Mouse (Mus musculus): Measurements from ENCODE around the gene Rbp7. TPM values are rescaled to one million over a fixed set of nuclear protein-coding genes. Genes with fewer than 3 reads are reported as not detected.
"Not testable (repeated sequence)": the region's sequence is repeated elsewhere in the genome, so short reads cannot be mapped to it uniquely, and the experiment has no call there.

Gene Rbp7
- polyA plus RNA-seq, 1 experiment from 2014 or later, result 12.6 TPM

DNA sequence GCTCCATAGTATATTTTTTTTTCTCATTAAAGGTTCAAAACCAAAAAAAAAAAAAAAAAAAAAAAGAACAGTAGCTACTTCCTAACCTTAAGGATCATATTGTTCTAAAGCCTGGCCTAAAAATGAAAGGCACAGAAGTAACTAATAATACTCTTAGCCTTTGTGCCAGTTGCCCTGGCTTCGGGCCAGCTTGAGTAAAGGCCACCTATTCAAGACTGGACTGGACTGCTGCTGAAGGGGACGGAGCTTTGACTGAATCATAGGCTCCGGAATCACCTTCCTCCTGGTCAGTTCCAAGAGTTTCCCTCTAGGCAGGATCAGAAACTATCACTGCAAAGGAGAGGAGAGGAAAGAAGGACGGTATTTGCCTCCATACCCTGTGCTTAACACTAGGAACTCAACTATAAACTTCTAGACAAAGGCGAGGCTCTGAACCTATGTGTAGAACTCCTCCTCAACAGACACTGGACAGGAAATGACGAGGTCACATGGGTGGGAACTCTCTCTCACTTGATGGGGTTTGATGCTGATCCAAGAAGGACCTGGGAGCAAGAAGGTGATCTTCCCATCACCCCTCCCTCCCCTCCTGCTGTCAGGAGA is 3.2 kb upstream of the Rbp7 start:
- no peak for DNase-seq (ENCODE audit: low spot score)

- DNase-seq (ENCODE audit: low spot score), result not testable (repeated sequence)
These were observed 2.4 kb upstream of the Rbp7 start for GRCm38 (mm10) chr4:149457163-149457562.

- DNase-seq (ENCODE audit: low spot score), result no peak
These were observed 515 bp downstream of the Rbp7 start for GRCm38 (mm10) chr4:149454263-149454662.

DNA sequence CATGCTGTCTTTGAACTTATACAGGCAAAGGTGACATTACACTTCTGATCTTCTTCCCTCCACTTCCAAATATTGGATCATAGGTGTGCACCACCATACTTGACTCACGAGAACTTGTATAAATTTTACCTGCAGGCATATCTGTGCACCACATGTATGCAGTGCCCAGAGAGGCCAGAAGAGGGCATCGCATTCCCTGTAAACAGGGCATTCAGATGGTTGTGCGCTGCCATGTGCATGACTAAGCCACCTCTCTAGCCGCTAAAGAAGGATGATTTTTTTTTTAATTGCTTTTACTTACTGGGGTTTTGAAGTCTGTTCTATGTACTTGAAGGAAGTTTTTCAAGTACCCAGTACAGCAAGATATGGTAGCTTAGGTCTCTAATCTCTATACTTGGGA is 1.1 kb downstream of the Rbp7 start:
- DNase-seq (ENCODE audit: low spot score), result peak; percentile 75

- DNase-seq (ENCODE audit: low spot score), result no peak
These were observed 4.1 kb downstream of the Rbp7 start for GRCm38 (mm10) chr4:149450636-149451035.

GRCm38 (mm10) chr4:149446309-149446708 is 8.5 kb downstream of the Rbp7 start:
- no peak for DNase-seq (ENCODE audit: low spot score)

DNA sequence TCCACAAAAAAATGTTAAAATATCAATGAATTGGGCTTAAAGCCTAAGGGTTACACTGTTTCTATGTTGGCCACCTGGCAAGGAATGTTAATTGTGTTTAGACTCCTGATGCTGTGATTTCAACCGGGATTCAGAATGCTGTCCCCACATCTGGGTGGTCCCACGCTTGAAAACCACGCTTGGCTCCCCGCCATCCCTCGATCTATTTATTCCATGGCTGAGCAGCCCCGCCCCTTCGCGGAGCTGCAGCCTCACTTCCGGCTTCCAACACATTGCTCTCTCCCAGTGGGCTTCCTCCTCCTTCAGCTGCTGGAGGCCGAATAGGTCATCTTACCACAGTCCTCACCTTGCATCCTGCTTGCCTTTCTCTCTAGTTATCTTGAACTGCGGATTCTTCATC is 8.9 kb downstream of the Rbp7 start:
- peak; percentile 41 for DNase-seq (ENCODE audit: low spot score)

GRCm38 (mm10) chr4:149444964-149445701 is 9.6 kb downstream of the Rbp7 start:
- peak; percentile 94 for DNase-seq (ENCODE audit: low spot score)

DNA sequence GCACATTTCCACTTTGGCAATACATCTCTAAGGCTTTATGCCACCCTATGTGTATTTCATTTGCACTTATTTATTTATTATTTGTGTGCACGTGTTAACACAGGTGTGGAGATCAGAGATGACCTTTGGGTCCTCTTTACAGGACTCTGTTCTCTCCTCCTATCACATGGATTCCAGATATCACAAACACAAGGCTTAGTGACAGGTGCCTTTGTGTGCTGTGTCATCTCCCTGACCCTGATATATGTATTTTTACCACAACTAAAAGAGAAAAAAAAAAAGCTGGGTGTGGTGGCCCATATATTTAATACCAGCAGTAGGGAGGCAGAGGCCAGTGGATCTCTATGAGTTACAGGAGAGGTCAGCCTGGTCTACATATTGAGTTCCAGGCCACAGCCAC is 10.3 kb downstream of the Rbp7 start:
- DNase-seq (ENCODE audit: low spot score), result no peak

- no peak for DNase-seq (ENCODE audit: low spot score)
These were observed 12.3 kb downstream of the Rbp7 start for GRCm38 (mm10) chr4:149442436-149442835.

- no peak for DNase-seq (ENCODE audit: low spot score)
These were observed 14.2 kb downstream of the Rbp7 start for GRCm38 (mm10) chr4:149440576-149440975.

DNA sequence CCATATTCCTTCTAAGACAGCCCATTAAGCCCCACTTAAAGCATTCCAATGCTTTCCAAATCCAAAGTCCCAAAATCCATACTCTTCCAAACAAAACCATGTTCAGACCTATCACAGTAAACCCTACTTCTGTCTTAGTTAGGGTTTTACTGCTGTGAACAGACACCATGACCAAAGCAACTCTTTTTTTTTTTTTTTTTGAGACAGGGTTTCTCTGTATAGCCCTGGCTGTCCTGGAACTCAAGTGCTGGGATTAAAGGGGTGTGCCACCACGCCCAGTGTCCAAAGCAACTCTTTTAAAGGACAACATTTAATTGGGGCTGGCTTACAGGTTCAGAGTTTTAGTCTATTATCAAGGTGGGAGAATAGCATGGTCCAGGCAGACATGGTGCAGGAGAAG is 22.9 kb downstream of the Rbp7 start:
- DNase-seq (ENCODE audit: low spot score), result not testable (repeated sequence)

DNA sequence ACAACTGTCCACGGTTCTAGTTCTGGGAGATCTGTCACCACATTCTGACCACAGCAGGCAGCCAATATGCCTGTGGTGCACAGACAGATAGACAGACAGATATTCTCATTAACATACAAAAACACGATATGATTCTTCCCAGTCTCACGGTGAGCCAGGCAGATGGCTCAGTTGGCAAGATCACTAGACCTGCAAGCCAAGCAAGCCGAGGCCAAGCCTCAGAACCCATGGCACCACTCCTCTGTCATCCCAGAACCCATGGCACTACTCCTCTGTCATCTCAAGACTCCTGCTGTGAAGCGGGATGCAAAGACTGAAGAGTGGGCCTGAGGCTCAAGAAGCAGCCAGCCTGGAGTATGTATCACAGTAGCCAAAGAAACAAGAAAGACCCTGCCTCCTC is 25.2 kb downstream of the Rbp7 start:
- DNase-seq (ENCODE audit: low spot score), result no peak

DNA sequence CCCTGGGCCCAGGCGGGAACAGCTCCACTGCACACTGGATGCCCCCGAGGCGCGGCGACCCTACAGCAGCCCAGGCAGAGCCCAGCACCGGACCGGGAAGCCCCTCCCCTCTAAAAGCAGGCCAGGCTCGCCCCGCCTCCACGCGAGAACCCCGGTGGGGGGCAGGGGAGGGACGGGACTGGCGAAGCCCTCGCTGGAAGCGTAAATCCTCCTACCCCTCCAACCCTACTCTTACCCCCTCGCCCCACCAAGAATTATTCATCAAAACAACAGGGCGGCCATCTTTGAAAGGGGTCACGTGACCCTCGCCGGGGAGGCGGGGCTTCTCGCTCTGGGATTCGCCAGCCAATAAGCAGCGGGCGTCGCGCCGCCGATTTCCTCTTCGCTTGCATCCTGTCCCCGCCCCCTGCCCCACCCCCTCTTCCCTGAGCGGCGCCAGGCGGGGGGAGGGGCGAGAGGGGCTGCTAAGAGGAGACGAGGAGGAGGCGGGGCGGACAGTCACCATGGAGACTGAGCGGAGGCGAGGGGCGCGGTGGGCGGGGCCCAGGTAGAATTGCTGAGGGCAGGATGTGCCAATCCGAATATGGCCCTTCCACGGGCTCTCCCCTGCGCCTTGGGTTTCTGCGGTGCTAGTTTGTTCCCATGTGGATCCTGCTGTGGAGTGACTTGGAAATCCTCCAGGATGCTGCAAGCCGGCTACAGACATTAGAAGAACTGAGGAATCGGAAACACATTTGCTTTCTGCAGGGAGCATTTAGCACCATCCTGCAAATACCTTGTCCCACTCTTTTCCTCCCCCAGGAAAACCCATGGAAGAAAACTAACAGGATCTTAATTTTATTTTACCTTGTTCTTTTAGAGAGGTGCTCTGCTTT is 28.2 kb downstream of the Rbp7 start, which contains the start of gene Ube4b:
TSS of gene Ube4b (minus strand) at position 425 of the 875 bp plus-strand sequence.
- peak; percentile 100 for DNase-seq (ENCODE audit: low spot score)

GRCm38 (mm10) chr4:149425801-149426292 is 28.9 kb downstream of the Rbp7 start:
- DNase-seq (ENCODE audit: low spot score), result no peak

GRCm38 (mm10) chr4:149424755-149425154 is 30.0 kb downstream of the Rbp7 start:
- no peak for DNase-seq (ENCODE audit: low spot score)

DNA sequence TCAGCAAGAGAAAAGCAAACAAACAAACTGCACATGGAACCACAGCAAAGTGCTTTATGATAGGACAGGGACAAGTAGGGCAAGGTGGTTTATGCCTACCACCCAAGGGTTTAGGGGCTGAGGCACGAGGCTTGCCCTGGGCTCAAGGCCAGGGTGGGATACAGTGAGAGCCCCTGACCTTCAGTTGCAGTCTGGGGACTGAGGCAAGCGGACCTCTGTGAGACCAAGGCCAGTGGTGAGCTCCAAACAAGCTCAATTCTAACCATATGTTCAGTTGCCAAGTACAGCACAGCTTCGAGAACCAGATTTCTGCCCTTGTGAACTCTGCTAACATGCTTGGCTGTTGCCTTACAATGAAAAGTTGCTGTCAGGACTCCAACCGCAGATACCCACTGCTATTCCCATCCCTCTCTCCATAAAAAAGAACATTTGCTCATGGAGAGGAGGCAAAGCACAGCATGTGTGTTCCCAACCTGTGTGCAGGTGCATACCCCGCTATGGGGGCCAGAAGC is 36.9 kb downstream of the Rbp7 start:
- DNase-seq (ENCODE audit: low spot score), result no peak

GRCm38 (mm10) chr4:149416986-149417385 is 37.8 kb downstream of the Rbp7 start:
- DNase-seq (ENCODE audit: low spot score), result no peak

GRCm38 (mm10) chr4:149416417-149416816 is 38.4 kb downstream of the Rbp7 start:
- DNase-seq (ENCODE audit: low spot score), result no peak

DNA sequence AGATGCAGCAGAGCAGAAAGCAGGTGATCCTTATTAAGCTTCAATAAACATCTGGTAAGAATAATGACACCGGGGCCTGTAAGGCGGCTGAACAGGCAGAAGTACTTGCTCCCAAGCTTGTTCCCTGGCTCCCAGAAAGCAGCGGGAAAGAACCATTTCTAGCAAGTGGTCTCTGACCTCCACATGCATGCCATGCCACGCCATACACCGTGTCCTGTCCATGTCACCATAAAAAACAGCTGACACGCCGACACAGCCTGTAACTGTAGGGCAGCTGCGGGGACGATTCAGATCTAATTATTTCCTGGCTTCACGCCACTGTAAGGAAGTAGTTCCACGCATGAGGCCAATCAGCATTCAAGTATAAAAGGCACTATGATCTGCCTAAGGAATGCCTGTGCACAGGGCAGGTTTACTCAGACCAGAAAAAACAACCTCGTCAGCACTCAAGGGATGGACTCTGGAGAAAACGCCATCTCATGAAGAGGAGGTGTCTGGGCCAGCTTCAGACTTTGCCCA is 39.1 kb downstream of the Rbp7 start:
- no peak for DNase-seq (ENCODE audit: low spot score)

DNA sequence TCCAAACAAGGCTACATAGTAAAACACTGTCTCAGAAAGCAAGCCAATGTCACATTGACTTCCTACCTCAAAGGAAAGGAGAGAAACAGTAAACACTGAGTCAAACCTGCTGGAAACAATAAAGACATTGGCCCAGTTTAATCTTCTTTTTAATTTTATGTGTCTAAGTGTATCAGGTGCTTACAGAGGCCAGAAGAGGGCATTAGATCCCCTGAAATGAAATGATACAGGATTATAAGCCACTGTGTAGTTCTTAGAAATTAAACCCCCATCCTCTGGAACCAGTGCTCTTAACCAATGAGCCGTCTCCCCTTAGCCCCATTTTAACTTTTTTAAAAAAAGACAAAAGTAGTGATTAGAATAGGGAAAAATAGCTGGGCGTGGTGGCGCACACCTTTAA is 40.5 kb downstream of the Rbp7 start:
- peak; percentile 37 for DNase-seq (ENCODE audit: low spot score)
